9 mouse cellular contexts compared by ENCODE assay signal in the genomic region with DNA sequence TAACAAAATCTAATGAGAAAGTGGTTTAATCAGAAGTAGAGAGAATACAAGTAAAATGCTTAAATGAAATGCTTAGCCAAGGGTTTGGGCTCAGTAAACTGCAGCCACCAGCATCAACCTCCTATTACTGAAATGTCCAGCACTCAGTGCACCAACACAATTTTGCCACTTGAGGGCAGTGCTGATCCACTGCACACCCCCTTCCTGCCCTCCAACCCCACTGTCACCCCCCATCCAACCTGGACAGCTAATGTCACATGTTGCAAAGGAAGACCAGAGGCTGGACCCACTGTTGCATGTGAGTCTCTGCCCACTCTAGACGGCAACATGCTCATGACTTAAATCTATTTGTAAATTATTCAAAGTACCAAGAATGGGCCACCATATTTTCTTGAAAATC.
DNase-seq lines count a peak whose midpoint lies in the region; ATAC-seq lines count a peak whose summit lies in the region.
"Had no signal": no experiment of that assay in that cellular context is flagged by ENCODE, and none has a peak within 500 bp of the region (broad histone marks: within the 10 kb centered on the region; RNA-seq: fewer than 3 reads in every experiment).

No protein-coding gene starts in this region.

- H3K27me3 ChIP-seq in midbrain, embryonic 11.5 days (ENCODE audit: control insufficient read depth, insufficient read depth, low read length) = no peaks in the 10 kb centered on the region
- H3K27me3 ChIP-seq: stomach, embryonic 15.5 days had no signal

- peak; percentile 53; the same call in 1 of the 2 replicates for ATAC-seq in midbrain, embryonic 11.5 days (ENCODE audit: low FRiP score)
- no peak for ATAC-seq in erythroid progenitor cell, adult 5-6 weeks (replicated peaks; ENCODE audit: low FRiP score, poor library complexity, severe bottlenecking)

- no peak overlapping the region for H3K27ac ChIP-seq in midbrain, embryonic 11.5 days (ENCODE audit: low read depth, low read length)
- H3K27ac ChIP-seq: stomach, embryonic 15.5 days had no signal

- no peak overlapping the region for H3K4me2 ChIP-seq in midbrain, embryonic 11.5 days
- H3K4me2 ChIP-seq: stomach, embryonic 15.5 days had no signal

- WGBS in midbrain, embryonic 11.5 days = 71% methylated on average over 1 of the region's 1 CpGs

- H3K9me3 ChIP-seq in midbrain, embryonic 11.5 days (ENCODE audit: control insufficient read depth, low read length) = no peaks in the 10 kb centered on the region
- H3K9me3 ChIP-seq: stomach, embryonic 15.5 days had no signal

- H3K36me3 ChIP-seq in midbrain, embryonic 11.5 days (ENCODE audit: control insufficient read depth, insufficient read depth, low read length) = peaks cover 4% of the 10 kb centered on the region
- H3K36me3 ChIP-seq: stomach, embryonic 15.5 days had no signal

- H3K4me1 ChIP-seq in midbrain, embryonic 11.5 days (ENCODE audit: control insufficient read depth, insufficient read depth, low read length) = no peaks in the 10 kb centered on the region
- H3K4me1 ChIP-seq: stomach, embryonic 15.5 days had no signal

- H3K9ac ChIP-seq in midbrain, embryonic 11.5 days (ENCODE audit: low read length) = no peak overlapping the region
- H3K9ac ChIP-seq: stomach, embryonic 15.5 days had no signal

- DNase-seq in heart, adult 18-20 months = peak; percentile 24 to 51
- no peak for DNase-seq in heart, adult 11 months
- DNase-seq in urinary bladder, postnatal 25 days (ENCODE audit: low spot score) = peak; percentile 17
- no peak for DNase-seq in urinary bladder, postnatal 14 days (ENCODE audit: low spot score)
- peak; percentile 70 for DNase-seq in embryo, embryonic 10 days (ENCODE audit: low spot score)
- peak; percentile 38 for DNase-seq in induced T-regulatory cell, adult 2 months (ENCODE audit: low read depth)
- peak; percentile 94 for DNase-seq in midbrain, embryonic 11.5 days (ENCODE audit: low spot score, missing footprints)

- no peak overlapping the region for H3K4me3 ChIP-seq in midbrain, embryonic 11.5 days (ENCODE audit: low read depth, low read length)
- H3K4me3 ChIP-seq: stomach, embryonic 15.5 days had no signal

Comparison
In these comparisons a context has a peak if more than half of its experiments do, and no peak if none do; other contexts are left out.
1. DNase-seq: peak in heart, adult 18-20 months (2 of 2), urinary bladder, postnatal 25 days (single experiment), embryo, embryonic 10 days (single experiment), induced T-regulatory cell, adult 2 months (single experiment) and midbrain, embryonic 11.5 days (single experiment); none in heart, adult 11 months (single experiment) and urinary bladder, postnatal 14 days (single experiment).